Mouse (Mus musculus) myocyte (in vitro differentiated cells): ENCODE measurements around the gene Fgd4.

Source experiments
- CEBPB ChIP-seq: IDR thresholded peaks from 2 replicates; pipeline ENCODE4 v1.6.1; 2011; ENCODE audit warnings: mild to moderate bottlenecking, moderate library complexity; ENCODE audit not compliant: poor library complexity, insufficient read depth, severe bottlenecking
- E2F4 ChIP-seq: IDR thresholded peaks from one replicate; pipeline ENCODE4 v1.6.1; 2011; ENCODE audit warnings: mild to moderate bottlenecking, control low read depth, moderate library complexity; ENCODE audit not compliant: insufficient read depth
- MAX ChIP-seq: IDR thresholded peaks from one replicate; pipeline ENCODE4 v1.6.1; 2011; ENCODE audit warnings: low read depth, mild to moderate bottlenecking, control low read depth
- MYOD1 ChIP-seq, 3 experiments: IDR thresholded peaks; one replicate each; pipeline ENCODE4 v1.6.1; 2011; ENCODE audit warnings: control low read depth in 2 of 3, low read depth in 2 of 3, mild to moderate bottlenecking in 2 of 3, moderate library complexity in 1 of 3; ENCODE audit not compliant: insufficient read length in 2 of 3, control insufficient read depth in 1 of 3
- POLR2A ChIP-seq: IDR thresholded peaks from one replicate; pipeline ENCODE4 v1.6.1; 2011; ENCODE audit warnings: low read depth, mild to moderate bottlenecking, control low read depth, moderate library complexity; ENCODE audit not compliant: insufficient read length
- TCF12 ChIP-seq: IDR thresholded peaks from one replicate; pipeline ENCODE4 v1.6.1; 2011; ENCODE audit warnings: mild to moderate bottlenecking, control low read depth; ENCODE audit not compliant: poor library complexity, insufficient read depth, severe bottlenecking
- TCF3 ChIP-seq: IDR thresholded peaks from one replicate; pipeline ENCODE4 v1.6.1; 2011; ENCODE audit warnings: low read depth, control low read depth; ENCODE audit not compliant: insufficient read length

- TF ChIP-seq POLR2A (no peak), CEBPB (no peak), E2F4 (no peak), MAX (no peak), MYOD1 (IDR thresholded peaks at IDR 0.05; ENCODE audit: control insufficient read depth in 1 of 3, insufficient read length in 2 of 3, low read depth in 2 of 3) (no peak), TCF12 (no peak), TCF3 (no peak)
These were observed 177.9 kb downstream of the Fgd4 start for GRCm38 (mm10) chr16:16422456-16422855.
